Mouse (Mus musculus): ENCODE measurements around the gene S100a16.
A peak's percentile ranks its signal among the peaks of the same experiment; 100 is the strongest.

The S100a16 gene

DNA sequence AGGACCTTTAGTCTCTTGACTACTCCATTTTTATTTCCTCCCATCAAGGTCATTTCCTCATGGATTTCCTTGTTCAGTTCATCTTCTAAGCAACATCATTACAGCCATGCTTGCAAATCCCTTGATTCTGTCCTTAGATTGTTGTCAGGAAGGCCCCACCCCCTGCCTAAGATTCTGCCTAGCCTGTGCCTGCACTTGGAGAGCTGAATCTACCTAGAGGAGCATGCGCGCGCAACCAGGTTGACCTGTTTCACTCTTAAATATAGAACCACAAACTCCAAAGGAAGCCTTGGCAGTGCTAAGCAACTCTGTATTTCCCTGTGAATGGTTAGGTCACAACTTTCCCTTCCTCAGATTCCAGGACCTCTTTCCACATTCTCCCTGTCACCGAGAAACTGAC lies 19.3 kb upstream of the S100a16 start:
- DNase-seq (ENCODE audit: low read depth, low spot score), result no peak

DNA sequence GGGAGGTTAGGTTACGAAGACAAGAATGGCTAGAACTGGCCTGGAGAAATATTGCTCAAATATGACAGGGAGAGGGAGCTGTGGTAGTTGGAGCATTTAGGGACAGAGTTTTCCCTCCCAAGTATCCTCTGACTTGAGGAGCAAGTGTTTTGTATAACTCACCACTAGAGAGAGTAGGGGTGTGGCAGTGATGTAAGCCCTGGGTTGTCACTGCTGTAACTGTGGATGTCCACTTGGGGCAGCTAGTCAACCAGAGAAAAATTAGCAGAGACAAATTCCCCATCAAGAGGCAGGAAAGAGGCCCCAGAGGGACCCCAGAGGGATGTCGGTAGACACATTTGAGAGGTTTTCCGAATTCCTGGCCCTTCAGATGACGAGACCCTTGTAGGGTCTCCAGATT lies 11.6 kb upstream of the S100a16 start:
- DNase-seq (ENCODE audit: low read depth, low spot score), result peak; percentile 87

DNA sequence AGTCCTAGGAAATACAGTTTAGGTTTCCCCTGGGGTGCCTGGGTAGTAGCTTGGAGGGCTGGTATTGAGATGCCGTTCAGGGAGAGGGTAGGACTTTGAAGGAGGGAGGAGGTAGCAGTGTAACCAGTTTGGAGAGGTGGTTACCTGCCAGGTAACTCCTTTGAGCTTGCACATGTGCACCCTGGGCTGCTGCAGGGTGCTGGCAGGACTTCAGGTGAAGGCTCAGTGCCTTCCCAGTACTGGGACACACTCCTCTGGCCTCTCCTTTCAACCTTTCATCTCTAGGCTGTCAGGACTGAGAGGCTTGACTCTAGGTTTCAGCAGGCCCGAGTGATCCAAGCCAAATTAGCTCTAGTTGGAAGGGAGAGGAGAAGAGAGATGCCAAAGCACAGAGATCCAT lies 11.0 kb upstream of the S100a16 start:
- no peak for DNase-seq (ENCODE audit: low read depth, low spot score)

DNA sequence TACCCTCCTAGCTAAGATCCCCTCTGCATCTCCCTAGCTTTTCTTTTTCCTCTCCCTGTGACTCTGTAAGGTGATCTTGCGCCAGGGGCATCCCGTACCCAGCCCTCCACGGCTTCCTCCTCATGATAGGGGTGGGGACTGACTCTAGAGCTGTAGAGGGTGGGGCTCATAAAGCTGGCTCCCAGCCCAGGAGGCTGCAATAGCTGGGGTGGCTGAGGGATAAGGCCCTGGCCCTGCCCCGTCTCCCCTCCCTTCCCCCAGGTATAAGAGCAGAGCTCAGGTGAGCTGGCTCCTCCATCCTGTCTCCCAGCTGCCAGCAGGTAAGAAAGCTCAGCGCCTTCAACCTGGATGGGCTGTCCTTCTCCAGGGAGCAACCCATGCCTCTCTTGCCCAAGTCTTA lies 10.5 kb upstream of the S100a16 start, which contains the start of gene S100a14:
Gene S100a14, plus strand, starts transcription at position 277 of the 400 bp plus-strand sequence.
- DNase-seq (ENCODE audit: low read depth, low spot score), result no peak

DNA sequence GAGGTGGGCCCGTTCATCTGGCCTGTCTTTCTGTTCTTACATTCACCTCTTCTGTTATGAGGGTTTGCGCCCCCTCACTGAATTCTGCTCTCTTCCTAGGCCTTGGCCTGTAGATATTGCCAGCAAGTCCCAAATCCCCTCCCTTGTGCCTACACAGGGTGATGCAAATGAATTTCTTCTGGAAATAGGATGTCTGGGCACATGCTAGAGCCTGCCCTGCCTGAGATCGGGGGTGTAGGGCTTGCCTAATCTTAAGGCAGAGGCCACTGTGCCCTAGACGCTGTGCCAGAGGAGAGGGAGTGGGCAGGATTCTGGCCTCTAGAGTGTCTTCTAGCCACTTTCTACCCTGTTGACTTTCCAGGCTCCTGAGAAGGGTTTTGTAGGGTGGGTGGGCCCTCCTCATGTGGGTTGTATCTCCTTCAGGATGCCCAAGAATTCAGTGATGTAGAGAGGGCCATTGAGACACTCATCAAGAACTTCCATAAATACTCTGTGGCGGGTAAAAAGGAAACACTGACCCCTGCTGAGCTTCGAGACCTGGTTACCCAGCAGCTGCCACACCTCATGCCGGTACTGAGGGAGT lies 9.7 kb upstream of the S100a16 start:
- no peak for DNase-seq (ENCODE audit: low read depth, low spot score)

DNA sequence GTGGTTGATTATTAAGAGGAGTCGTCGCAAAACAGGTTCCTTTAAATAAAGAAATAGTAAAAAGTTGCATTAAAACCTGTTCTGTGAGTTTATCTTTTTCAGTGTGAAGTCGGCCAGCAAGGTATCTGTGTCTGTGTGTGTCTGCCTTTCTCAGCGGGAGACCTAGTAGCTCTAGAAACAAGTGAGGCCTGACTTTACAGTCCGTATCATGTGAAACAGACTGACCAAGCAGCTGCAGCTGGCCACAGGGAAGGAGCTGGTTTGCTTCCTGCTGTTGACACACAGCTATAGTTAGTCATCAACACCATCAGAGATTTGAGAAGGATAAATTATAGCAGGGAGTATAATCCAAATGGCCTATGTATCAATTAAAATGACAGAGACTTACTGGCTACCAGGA lies 5.3 kb upstream of the S100a16 start:
- no peak for DNase-seq (ENCODE audit: low read depth, low spot score)

DNA sequence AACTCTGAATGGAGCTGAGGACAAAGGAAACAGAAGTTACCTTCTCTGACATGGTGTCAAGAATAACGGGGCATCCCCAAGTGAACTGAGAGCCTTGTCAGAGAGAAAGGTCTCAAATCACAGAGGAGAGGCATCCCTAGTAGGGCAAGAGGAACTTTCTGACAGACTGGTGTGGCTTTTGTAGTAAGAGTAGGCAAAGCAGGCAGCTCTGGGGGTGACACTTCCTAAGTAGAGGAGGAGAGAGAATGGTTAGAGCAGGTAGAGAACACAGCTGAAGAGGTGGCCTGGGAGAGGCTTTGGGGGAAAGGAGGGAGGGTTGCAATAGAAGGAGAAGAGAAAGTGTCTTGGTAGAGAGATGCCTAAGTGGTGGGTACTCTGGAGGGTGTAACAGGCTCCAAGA lies 1.6 kb upstream of the S100a16 start:
- DNase-seq (ENCODE audit: low read depth, low spot score), result no peak

DNA sequence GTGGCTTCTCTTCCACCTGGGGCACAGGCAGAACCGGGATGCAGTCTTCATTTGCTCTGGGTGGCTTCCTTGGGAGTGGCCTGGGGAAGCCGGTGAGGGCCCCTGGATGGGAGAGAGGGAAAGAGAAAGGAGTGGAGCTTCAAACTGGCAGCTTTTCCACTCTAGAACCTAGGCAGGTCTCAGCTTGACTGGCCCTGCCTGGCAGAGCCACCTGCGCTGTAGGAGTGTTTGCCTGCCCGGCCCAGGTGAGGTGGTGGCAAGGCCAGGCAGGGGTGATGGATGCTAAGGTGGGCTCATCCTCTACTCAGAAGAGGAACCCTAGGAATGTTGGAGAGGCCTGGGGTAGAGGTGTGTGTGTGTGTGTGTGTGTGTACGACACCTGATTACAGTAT lies 847 bp downstream of the S100a16 start:
- DNase-seq (ENCODE audit: low read depth, low spot score), result no peak

DNA sequence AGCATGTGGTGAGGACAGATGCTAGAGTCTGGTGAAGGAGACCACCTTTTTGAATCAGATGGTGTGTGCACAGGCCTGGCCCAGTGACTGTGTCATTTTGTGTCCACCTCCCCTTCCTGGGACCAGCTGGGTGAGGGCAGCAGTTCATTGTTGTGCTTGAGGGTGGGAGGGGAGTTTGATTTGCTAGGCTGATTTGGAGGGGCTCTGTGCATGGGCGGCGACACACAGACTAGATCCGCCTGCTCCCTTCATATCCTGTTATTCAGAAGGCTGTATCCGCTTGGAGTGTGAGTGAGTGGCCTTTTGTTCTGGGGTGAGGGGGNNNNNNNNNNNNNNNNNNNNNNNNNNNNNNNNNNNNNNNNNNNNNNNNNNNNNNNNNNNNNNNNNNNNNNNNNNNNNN lies 3.9 kb downstream of the S100a16 start:
- DNase-seq (ENCODE audit: low read depth, low spot score), result peak; percentile 90

DNA sequence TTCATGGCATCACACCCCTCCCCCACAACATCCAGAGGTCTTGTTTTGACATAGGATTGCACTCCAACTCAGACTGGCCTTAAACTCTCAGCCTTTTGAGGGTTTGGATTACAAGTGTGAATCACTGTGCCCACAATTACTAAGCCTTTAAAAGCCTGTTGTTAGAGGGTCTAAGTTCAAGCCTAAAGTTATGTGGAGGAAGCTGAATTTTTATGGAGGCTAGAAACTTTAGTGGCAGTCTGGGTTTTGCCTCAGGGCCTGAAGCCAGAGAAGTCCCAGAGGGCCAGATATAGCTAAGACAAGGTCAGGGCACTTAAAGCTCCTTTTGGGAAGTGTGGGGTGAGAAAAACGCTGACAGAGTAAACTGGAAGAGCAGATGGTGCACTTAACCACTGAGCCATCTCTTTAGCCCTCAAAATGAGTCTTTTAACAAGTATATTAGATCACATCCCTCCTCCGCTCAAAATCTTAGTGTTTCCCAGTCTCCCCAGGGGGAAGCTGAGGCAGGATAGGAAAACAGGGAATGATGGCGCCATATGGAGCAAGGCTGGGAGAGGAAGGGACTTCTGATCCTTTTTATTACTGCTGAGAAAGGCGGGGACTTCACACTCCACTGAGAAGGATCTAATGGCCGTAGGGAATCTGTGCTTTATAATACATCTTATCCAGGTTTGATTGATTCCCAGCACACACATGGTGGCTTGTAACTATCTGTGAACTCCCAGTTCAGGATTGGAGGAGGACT lies 12.8 kb downstream of the S100a16 start:
- DNase-seq (ENCODE audit: low read depth, low spot score), result no peak

DNA sequence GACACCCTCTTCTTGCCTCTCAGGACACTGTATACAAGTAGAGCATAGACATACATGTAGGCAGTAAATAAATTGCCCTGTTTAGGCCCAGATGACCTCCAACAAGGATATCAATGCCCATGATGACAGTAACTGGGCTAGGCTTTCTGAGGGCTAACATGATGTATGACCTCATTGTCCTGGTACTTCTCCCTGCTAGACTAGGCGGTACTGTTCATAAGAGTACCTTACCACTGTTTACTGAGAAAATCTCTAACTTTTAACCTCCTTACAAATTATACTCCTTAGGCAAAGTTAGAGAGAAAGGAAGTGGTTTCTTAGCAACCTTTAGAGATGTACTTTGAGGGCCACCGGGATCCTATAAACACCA lies 13.4 kb downstream of the S100a16 start:
- DNase-seq (ENCODE audit: low read depth, low spot score), result no peak

DNA sequence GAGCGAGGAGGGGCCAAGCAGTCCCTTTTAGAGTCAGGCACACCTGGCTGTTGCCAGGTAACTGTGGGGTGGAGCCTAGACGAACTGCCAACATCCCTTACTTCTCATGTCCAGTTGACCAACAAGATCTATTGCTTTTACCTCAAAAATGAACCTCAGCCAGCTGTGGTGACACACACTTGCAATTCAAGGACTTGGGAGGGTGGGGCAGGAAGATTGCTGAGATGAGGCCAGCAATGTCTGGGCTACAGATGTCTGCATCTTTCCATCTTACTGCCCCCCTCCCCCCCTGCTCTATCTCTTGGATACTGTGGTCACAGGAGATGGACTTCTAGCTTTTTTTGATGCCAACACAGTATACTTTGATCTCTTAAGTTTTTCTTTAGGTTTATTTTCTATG lies 15.2 kb downstream of the S100a16 start:
- no peak for DNase-seq (ENCODE audit: low read depth, low spot score)

DNA sequence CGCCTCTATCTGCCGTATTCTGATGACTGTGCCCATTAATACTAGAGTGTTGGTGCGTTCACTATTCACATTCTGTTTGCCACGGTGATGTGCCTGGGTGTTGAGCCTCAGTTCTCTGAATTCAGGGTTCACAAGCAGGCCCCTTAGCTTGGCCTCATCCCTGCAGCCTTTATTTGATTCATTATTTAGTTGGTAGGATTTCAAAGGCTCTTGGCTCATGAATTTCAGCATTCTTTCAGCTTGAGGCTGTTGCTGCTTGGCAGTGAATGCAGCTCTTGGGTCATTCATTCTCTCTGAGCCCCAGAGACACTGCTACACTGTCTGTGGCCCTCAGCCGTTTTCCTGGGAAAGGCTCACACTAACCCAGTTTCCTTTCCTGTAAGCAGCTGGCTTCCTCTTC lies 18.9 kb downstream of the S100a16 start:
- DNase-seq (ENCODE audit: low read depth, low spot score), result peak; percentile 84

DNA sequence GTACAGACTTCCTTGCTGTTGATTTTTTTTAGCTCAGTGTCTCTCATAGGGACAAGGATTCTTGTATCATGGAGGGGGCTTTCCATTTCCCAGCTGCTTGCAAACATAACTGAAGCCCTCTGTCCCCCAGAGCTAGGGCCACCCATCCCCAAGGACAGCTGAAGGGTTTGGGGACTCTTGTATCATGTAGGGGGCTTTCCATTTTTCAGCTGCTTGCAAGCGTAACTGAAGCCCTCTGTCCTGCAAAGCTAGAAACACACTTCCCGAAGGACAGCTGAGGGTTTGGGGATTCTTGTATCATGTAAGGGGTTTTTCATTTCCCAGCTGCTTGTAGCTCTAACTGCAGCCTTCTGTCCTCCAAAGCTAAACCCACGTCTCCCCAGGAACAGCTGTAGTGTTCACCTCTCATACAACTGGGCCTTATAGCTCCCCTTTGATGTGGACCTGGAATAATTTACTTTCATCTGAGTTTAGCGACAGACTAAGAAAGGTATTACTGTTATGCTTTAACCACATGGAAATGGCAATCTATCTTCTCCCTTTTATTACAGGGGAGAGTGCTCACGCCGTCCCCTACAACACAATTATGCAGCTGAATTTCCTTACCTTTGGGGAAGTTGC lies 23.1 kb downstream of the S100a16 start, which contains the start of gene S100a3:
Gene S100a3, plus strand, starts transcription at position 571 of the 621 bp plus-strand sequence.
- DNase-seq (ENCODE audit: low read depth, low spot score), result peak; percentile 16

DNA sequence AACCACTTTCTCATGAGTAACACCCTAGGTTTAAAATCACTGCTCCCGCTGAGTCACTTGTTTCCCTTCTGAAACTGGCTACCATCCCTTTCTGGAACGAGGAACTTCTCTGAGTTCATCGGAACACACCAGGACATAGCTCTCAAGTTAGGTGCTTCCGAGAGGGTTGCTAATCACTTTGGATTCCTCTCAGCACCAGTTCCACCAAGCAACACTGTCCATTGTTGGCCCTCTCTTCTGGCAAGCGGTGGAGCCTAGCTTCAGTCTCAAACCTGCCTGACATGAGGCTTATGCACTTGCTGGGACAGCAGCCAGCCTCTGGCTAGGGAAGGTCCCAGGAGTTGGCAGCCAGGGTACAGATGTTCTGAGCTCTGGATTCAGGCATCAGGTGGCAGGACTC lies 37.6 kb downstream of the S100a16 start:
- peak; percentile 10 for DNase-seq (ENCODE audit: low read depth, low spot score)

DNA sequence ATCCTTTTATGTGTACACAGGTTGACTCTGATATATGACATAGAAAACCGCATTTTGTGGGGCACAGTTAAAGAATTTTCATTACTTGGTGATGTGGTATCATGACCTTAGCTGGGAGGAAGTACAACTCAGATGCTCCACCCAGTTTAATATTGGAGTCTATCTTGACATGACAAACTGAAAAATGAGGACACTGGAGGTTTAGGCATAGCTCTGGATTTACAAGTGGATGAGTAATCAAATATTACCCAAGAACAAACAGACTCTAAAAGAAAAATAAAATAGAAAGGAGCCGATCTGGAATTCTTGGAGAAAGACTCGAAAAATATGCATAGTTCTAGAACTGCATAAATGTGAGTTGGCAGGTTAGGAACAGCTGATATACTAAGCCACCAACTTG lies 38.3 kb downstream of the S100a16 start:
- DNase-seq (ENCODE audit: low read depth, low spot score), result no peak

DNA sequence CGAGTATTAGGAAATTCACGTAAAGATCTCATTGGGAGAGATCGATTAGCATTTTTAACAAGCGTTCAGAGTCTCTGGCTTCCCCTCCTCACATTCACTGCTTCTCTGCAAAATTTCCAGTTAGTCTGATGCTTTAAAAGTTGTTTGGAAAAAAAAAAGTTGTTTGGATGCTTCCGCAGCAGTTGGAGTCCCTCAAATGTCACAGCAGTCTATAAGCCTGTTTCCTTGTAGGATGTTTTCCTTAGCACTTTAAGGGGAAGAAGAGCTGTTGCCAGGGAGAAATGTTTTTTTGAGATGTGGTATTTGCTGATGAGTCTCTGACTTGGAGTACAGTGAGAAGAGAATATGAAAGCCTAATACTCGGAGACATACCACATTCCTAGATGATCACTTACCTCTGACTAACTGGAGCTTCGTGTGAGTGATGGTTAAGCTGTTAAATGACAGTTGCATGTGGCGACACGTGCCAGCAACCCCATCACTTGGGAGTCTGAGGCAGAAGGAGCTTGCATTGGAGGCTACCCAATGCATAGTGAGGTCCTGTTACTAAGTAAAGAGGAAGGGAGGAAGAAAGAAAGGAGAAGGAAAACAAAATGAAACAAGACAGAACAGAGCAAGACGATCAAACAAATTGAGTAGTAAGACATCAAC lies 39.4 kb downstream of the S100a16 start:
- peak; percentile 34 for DNase-seq (ENCODE audit: low read depth, low spot score)

DNA sequence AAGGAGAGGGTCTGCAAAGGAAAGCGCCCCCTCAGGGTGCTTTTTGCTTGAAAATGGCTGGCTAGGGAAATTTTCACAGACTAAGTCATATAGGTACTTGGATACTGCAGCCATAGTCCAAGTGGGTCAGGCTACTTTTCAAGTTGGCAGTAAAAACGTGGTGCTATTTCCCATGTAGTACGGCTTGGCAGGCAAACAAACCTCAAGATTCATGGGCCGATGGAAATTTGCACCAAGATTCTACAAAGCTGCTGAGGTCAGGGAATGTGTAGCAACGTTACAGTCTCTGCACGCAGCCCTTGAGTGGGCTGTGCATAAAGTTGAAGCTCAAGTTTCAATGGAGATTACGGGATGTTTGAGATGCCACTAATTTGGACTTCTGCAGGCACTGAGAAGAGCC lies 42.4 kb downstream of the S100a16 start:
- DNase-seq (ENCODE audit: low read depth, low spot score), result no peak

DNA sequence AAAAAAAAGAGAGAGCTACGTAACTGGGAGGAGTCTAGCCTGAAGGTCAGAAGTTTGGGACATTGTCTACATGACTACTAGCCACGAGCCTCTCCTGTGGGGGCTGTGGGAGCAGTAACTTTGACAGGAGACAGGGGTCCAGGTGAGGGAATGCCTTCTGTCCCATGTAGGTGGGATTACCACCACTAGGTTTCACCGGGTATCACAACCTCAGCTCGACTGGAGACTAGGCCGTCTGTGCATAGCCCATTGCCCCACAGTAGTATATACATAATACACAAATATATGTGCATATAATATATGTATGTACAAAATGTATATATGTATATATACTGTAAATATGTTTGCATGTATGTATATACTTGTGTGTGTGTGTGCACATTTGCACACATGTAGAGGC lies 44.1 kb downstream of the S100a16 start:
- no peak for DNase-seq (ENCODE audit: low read depth, low spot score)

DNA sequence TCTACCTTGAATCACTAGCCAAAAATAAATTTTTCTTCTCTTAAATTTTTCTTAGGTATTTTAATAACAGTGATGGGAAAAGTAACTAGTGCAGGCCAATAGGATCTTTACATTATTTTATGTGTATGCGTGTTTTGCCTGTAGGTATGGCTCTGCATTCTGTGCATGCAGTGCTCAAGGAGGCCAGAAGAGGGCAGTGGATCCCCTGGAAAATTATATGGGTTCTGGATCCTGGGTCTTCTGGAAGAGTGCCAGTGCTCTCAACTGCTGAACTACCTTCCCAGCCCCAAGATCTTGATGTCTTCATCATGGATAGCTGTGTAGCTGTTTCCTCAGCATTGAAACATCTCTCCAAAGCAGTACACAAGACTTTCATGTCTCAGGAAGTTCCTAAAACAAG lies 45.1 kb downstream of the S100a16 start:
- DNase-seq (ENCODE audit: low read depth, low spot score), result no peak

DNA sequence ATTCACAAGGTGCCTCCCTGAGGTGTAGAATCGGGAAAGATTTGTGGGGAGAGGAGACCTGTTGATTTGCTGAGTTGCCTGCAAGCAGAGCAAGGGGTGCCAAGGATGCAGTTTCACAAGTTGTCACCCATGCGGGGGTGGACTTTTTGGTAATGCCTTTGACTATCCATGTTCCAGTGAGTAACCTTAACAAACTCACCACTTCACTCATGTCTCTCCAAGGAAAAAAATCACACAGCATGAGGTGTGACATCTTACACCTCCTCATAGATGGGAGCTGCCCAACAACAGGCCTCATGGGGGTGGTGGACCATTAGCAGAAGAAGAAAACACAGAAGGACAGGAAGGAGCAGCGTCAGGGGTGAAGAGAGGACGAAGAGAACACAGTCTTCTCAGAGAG lies 45.5 kb downstream of the S100a16 start:
- DNase-seq (ENCODE audit: low read depth, low spot score), result no peak

DNA sequence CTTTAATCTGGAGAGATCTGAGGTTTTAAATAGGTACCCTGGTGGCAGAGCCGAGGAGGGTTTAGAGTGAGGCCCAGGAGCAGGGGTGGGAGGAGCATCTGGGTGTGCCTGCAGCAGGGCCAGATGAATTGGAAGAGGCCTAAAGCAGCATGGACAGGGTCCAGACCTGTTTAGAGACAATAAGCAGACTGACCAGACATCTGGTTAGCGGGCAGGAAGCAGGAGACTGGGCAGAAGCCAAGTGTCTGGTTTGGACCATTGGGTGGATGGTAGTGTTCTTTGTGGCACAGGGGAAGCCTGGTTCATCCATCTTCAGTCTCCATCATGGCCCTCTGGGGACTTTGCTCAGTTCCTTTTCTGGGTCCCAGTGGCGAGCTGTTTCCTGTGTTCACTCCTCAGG lies 46.8 kb downstream of the S100a16 start:
- no peak for DNase-seq (ENCODE audit: low read depth, low spot score)

DNA sequence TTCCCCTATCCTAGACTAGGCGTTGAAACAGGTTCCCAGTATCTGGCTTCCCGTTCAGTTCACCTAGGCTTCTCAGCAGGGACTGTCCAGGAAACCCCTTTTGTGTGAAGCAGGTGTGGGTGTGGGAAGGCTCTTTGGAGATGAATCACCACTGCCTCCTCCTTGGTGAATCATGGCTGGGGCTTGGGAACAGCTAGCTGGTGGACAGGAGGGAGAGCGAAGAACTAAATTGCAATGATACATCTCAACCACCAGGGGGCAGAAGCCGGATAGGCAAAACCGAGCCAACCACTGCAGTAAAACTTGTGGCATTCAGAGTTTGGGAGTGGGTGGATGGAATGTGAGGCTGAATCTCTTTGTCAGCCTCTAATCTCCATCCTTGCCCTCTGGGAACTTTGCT lies 48.5 kb downstream of the S100a16 start:
- peak; percentile 91 for DNase-seq (ENCODE audit: low read depth, low spot score)

Measured in brain, adult 2 months (tissue).